Mouse (Mus musculus) adrenal gland, adult (tissue): ENCODE measurements around the gene Trim29.
A peak's percentile ranks its signal among the peaks of the same experiment; 100 is the strongest.

Experiments
- DNase-seq, 2 experiments: peaks; one replicate each; pipeline ENCODE4 v3.0.0; 2022 to 2023; ENCODE audit warnings: low spot score in 1 of 2; ENCODE audit not compliant: inconsistent age in 2 of 2

Trim29 gene

GRCm38 (mm10) chr9:43368781-43369180 is 58.1 kb downstream of the Trim29 start:
- DNase-seq: peak; percentile 66 to 70

- DNase-seq: no peak
Observed at GRCm38 (mm10) chr9:43383871-43384270, 73.2 kb downstream of the Trim29 start.

DNA sequence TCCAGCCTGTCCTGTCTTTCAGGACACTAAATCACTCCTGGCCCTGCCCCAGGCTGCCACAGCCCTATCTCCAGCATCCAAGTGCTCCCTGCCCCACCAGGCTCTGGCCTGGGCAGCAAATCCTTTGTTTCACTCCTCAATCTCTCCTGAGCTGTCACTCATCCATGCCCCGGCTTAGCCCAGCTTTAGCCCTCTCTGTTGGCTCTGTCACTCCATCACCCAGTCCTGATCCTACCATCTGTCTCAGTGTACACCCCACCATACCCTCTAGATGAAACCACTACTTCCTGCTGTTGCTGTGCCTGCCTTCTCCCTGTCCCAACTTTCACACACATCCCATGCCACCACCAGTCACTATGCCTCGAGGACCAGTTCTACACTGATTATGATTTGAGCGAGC is 73.8 kb downstream of the Trim29 start:
- DNase-seq: no peak
